Mouse (Mus musculus) olfactory bulb, adult 2 months (tissue): Measurements from ENCODE around the gene Gja1.

ENCODE experiments used
- CTCF ChIP-seq: fragments of 200-500 bp; IDR thresholded peaks from 2 replicates; pipeline ENCODE4 v1.5.1; 2012; ENCODE audit warnings: low read depth, mild to moderate bottlenecking, low read length, moderate library complexity; ENCODE audit not compliant: insufficient read depth
- POLR2A ChIP-seq: fragments of 200-500 bp; IDR thresholded peaks from 2 replicates; pipeline ENCODE4 v1.6.1; 2012; ENCODE audit warnings: mild to moderate bottlenecking, low read depth, low read length, moderate library complexity; ENCODE audit not compliant: insufficient read depth

GRCm38 (mm10) chr10:56377097-56377965, at the start of gene Gja1:
- TF ChIP-seq CTCF (no peak), POLR2A (no peak)
